Mouse (Mus musculus): ENCODE results near the gene Usp22. TPM values are rescaled to one million over a fixed set of nuclear protein-coding genes. Genes with fewer than 3 reads are reported as not detected.

The Usp22 gene
- total RNA-seq, 1 experiment from 2014 or later, result 97.9 TPM

DNA sequence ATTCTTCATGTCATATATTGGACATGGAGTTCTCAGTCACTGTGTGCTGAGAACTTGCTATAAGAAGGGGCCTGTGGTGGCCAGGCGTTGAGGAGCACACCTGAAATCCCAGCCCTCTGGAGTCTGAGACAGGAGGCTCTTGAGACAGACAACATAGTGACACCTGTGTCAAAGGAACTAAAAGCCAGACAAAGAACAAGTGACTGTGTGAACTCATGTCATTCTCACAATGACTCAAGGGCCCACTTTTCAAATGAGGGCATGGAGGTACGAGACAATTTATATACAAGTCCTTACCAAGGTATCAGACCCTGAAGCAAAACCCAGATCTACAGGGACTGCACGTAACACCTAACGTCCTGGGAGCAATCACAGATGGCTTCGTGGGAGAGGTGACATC is 48.9 kb downstream of the Usp22 start:
- ATAC-seq (replicated peaks in 1 of 2; ENCODE audit: insufficient read depth in 1 of 2, low FRiP score in 2 of 2, low TSS enrichment in 1 of 2, low read depth in 1 of 2, poor library complexity in 2 of 2, severe bottlenecking in 2 of 2), result no peak

DNA sequence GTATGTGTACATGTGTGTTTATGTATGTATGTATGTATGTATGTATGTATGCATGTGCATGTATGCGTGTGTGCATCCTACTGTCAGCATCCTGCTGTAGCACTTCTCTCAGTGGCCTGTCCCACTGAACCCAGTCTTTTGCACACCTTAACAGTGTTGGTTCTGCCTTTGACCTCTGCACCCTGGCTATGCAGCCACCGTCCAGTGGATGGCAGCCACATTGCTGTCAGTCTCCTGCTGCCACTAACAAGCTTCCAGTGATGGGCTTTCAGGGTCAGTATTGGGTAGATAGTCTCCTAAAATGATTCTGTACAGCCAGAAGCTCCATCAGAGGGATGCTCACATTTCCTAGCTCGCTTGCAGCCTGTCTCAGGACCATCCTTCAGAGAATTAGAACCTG is 51.0 kb downstream of the Usp22 start:
- ATAC-seq (replicated peaks in 1 of 2; ENCODE audit: insufficient read depth in 1 of 2, low FRiP score in 2 of 2, low TSS enrichment in 1 of 2, low read depth in 1 of 2, poor library complexity in 2 of 2, severe bottlenecking in 2 of 2), result no peak

DNA sequence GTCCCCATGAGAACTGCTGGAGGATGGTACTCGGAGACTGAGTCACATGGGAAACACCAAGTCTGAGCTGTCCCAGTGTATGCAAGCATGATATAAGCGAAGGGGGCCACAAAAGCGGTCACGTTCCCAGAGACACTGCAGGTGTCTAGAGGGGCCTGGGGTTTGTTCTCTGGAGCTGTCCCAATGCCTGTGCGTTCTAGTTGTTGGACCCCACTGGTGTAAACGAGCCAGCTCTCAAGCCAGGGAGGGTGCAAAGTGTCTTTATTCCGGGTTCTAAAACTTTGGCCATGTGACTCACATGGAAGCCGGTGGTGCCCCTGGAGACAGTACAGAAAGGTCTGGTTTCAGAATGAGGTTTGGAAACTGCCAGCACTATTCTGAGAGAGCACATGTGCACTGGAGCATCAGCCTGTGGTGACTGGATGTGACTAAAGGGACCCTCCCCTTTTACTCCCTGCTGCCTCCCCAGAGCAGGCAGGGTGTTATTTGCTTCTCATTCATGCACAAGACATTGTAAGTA is 52.0 kb downstream of the Usp22 start:
- no peak for ATAC-seq (replicated peaks in 1 of 2; ENCODE audit: insufficient read depth in 1 of 2, low FRiP score in 2 of 2, low TSS enrichment in 1 of 2, low read depth in 1 of 2, poor library complexity in 2 of 2, severe bottlenecking in 2 of 2)

DNA sequence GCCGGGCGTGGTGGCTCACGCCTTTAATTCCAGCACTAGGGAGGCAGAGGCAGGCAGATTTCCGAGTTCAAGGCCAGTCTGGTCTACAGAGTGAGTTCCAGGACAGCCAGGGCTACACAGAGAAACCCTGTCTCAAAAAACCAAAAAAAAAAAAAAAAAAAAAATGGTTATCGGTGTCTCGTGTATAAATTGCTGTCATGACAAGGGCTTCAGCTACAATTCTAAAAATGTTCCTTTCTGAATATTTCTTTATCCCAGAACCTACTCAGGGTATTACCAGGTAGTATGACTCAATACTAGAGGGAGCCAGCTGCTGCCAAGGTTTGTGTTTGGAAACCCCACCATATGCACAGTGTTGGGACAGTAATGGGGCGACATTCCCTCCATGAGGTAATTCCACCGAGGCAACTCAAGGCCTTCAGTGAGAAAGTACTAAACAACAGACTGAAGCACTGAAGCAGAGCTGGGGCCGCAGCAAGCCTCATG is 52.5 kb downstream of the Usp22 start:
- ATAC-seq (replicated peaks in 1 of 2; ENCODE audit: insufficient read depth in 1 of 2, low FRiP score in 2 of 2, low TSS enrichment in 1 of 2, low read depth in 1 of 2, poor library complexity in 2 of 2, severe bottlenecking in 2 of 2), result no peak

DNA sequence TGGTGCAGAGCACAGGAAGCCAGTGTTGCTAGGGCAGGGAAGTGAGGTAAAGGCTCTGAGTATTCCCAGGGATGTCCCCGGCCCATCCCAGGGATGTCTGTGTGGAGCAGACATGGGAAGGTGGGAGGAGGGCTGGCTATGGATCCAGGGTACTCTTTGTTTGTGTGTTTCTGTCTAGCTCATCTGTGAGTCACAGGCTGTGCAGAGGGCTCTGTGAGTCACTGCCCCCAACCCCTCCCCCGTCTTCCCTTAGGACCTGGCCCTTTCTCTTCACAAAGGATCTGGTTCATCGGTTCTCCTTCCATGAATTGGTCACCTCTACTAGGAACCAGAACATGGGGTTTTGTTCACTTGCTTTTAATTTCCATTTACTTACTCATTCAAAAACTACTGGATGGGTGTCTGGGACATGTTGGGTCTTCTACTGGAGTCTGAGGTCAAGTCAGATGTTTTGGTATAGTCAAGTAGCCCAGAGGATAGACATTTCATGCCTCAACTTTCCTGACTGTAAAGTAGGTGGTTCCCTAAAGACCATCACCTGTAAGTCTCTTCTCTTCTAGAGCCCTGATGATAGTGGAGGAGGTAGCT is 54.8 kb downstream of the Usp22 start:
- no peak for ATAC-seq (replicated peaks in 1 of 2; ENCODE audit: insufficient read depth in 1 of 2, low FRiP score in 2 of 2, low TSS enrichment in 1 of 2, low read depth in 1 of 2, poor library complexity in 2 of 2, severe bottlenecking in 2 of 2)

DNA sequence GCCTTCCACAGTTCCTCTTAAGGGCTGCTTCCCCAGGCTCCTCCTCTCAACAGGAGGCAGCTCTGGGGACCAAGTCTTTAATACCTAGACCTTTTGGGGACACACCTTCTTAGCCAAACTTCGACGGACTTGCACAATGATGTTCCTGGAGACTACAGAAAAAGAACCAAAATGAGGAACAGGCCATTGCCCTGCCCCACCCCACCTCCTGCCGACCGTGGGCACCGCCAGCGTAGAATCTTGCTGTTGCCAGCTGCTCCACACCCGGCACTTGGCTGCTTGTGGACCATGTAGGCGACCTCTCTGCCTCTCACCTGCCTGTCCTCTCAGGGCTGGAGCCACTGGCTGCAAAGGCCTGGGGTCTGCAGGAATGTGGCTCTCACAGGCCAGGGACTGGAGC is 58.6 kb downstream of the Usp22 start:
- peak; percentile 53 to 78; a peak in 3 of 4 replicates for ATAC-seq (replicated peaks in 1 of 2; ENCODE audit: insufficient read depth in 1 of 2, low FRiP score in 2 of 2, low TSS enrichment in 1 of 2, low read depth in 1 of 2, poor library complexity in 2 of 2, severe bottlenecking in 2 of 2)

DNA sequence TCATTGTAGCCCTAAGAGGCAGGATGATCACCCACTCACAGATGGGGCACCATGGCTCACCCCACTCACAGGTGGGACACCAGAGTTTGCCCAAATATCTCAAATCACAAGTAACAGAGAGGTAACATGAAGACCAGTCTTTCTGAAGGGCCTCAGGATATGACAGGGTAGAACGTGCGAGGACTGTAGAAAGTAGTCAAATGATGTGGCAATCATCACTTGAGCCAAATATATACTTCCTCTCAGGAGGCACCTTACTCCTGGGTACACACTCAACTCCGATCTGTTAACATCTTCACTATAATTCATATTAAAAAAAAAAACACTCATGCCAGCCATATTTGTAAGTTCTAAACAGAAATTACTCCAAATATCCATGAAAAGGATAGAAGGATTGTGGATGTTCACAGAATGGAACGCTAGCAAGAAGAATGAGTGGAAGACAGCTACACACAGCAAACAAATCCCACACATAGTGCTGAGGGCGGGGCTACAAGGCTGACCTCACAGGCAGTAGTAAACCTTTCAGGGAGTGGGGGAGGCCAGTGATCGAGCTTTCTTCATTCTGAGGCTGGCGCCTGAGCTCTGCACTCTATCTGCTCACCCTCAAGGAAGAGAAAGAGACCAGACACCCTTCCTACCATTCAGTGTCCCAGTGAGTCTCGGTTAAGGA is 62.4 kb downstream of the Usp22 start:
- ATAC-seq (replicated peaks in 1 of 2; ENCODE audit: insufficient read depth in 1 of 2, low FRiP score in 2 of 2, low TSS enrichment in 1 of 2, low read depth in 1 of 2, poor library complexity in 2 of 2, severe bottlenecking in 2 of 2), result no peak

DNA sequence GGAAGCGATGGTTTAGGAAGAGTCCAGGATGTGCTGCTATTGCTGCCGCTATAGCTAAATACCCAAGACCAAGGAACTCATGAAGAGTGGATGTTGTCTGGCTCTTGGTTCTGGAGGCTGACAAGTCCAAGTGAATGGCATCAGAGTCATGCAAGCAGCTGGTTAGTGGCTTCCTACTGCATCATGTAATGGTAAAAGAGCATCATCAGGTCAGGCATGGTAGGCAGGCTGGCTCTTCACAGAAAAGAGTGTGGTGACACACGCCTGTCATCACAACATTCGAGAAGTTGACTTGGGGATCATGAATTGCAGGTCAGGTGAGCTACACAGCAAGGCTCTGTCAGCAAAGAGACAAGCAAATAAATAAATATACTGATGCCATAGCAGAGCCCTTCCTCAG is 63.4 kb downstream of the Usp22 start:
- ATAC-seq (replicated peaks in 1 of 2; ENCODE audit: insufficient read depth in 1 of 2, low FRiP score in 2 of 2, low TSS enrichment in 1 of 2, low read depth in 1 of 2, poor library complexity in 2 of 2, severe bottlenecking in 2 of 2), result no peak

DNA sequence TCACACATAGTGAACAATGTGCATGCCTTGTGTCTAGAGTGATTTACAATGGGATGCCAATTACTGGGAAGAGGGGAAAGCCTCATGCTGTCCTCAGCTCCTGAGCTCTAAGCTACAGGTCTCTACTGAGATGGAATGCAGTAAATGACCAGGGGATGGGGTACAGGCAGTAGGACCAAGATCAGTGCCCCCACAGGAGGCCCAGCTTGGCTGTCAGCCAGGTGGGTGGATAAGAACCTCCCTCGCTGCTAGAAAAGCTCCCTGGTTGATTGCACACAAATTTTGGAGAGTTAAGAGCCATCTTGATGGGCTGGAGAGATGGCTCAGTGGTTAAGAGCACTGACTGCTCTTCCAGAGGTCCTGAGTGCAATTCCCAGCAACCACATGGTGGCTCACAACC is 63.9 kb downstream of the Usp22 start:
- ATAC-seq (replicated peaks in 1 of 2; ENCODE audit: insufficient read depth in 1 of 2, low FRiP score in 2 of 2, low TSS enrichment in 1 of 2, low read depth in 1 of 2, poor library complexity in 2 of 2, severe bottlenecking in 2 of 2), result no peak

DNA sequence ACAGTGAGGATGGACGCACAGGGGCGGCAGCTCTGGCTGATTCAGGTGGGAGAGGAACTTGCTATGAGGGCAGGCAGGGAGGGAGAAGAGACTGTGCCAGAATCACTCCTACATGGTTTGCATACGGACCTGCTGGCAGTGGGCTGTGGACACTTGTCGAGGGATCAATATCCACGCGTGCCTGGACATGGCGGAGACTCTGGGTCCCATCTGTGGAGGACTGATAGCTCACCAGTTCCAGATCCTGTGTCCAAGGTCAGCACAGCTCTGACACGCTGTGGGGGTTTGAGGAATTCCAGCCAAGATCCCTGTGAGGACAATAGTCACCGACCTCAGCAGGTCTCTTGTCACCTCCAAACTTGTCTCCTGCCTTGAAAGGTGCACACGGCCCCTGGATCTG is 64.7 kb downstream of the Usp22 start:
- ATAC-seq (replicated peaks in 1 of 2; ENCODE audit: insufficient read depth in 1 of 2, low FRiP score in 2 of 2, low TSS enrichment in 1 of 2, low read depth in 1 of 2, poor library complexity in 2 of 2, severe bottlenecking in 2 of 2), result no peak

DNA sequence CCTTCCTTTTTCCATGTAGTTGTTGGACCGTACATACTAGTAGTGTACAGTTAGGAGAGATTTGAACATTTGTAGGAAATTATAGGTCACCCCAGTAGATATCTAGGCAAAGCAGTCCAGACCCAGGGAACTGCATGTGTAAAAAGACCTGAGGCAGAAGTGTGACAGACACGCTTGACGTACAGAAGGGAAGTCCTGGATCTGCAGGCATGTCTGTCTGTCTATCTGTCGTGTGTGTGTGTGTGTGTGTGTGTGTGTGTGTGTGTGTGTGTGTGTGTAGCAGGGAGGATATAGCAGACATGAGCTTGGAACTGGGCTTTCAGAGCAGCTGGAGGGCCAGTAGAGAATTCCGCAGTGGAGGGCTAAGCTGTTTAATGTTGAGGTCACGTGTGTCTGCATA is 65.1 kb downstream of the Usp22 start:
- no peak for ATAC-seq (replicated peaks in 1 of 2; ENCODE audit: insufficient read depth in 1 of 2, low FRiP score in 2 of 2, low TSS enrichment in 1 of 2, low read depth in 1 of 2, poor library complexity in 2 of 2, severe bottlenecking in 2 of 2)

DNA sequence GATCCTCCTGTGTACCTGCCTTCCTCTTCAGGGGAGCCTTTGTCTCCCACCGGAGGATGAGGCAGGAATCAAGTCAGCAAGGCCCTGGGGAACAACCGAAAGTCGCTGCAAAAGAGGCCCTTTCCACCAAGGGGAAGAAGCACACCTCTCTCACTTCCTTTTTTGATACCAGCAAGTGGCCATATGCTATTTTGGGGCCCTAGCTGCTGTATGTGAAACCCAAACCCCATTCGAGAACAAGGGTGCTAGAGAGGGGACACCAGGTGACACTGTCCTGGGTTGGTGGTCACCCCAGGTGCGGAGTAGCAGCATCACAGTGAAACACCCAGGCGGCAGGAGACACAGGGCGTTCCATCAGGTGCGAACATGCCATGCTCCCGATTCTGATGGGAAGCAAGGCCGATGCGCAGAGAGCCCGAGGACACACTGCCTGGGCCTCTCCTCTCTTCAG is 65.9 kb downstream of the Usp22 start:
- peak; percentile 40 to 57; a peak in 3 of 4 replicates for ATAC-seq (replicated peaks in 1 of 2; ENCODE audit: insufficient read depth in 1 of 2, low FRiP score in 2 of 2, low TSS enrichment in 1 of 2, low read depth in 1 of 2, poor library complexity in 2 of 2, severe bottlenecking in 2 of 2)

DNA sequence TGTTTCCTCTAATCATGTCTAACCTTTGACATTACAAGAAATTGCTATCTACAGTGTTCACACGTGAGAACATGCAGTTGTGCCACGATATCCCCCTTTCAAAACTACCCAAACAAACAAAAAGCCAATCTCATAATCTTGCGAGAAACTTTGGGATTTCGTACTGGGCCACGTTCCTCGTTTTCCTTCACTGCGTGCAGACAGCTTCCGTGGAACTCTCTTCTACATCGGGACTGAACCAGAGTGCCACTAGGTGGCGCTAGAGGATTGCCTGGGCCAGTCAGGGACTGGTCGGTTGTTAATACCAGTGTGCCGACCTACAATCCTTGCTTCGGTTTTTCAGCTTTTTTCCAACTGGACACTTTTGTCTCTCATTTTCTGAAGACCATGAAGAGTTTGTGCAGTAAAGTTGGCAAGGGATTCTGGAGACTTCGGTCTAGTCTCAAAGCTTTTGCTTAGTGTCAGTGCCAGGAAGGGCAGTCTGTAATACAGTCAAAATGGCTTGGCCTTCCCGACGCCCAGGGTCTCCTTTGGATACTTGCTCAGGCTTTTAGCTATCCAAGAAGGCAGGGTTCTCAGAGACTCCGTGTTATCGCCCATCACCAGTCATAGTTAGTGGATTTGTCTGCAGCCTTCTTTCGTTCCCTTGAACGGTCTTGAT is 70.5 kb downstream of the Usp22 start:
- ATAC-seq (replicated peaks in 1 of 2; ENCODE audit: insufficient read depth in 1 of 2, low FRiP score in 2 of 2, low TSS enrichment in 1 of 2, low read depth in 1 of 2, poor library complexity in 2 of 2, severe bottlenecking in 2 of 2), result peak; percentile 78 to 89

DNA sequence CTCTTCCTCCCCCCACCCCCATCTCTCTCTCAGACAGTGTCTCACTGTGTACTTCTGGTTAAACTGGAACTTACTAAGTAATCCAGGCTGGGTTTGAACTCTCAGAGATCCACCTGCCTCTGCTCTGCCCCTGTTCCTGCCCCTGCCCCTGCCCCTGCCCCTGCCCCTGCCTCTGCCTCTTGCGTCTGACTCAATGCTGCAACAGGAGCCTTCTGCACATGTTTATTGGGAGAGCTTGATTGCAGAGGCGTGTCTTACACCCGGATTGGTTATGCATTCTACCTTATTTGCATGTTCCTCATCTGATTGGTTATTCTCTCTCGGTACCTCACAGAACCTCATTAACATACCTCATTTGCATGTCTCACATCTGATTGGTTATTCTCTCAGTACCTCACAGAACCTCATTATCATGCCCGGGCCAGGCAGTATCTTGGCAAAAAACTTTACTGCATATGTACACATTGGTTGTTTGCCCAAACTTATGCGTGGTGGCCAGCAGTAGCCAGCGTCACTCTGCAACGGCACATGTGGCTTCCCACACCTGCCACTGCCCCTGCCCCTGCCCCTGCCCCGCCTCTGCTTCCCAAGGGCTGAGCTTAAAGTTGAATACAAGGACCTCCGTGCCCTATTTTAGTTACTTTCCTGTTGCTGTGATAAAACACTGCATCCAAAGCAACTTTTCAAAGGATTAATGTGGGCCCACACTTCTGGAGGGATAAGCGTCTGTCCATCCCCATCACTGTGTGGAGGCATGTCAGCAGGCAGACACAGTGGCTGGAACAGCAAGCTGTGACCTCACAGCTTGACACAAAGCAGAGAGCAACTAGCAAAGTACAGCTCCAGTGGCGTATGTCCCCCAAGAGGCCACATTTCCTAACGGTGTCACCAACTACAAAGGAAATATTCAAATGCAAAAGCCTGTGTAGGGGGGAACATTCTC is 72.2 kb downstream of the Usp22 start:
- no peak for ATAC-seq (replicated peaks in 1 of 2; ENCODE audit: insufficient read depth in 1 of 2, low FRiP score in 2 of 2, low TSS enrichment in 1 of 2, low read depth in 1 of 2, poor library complexity in 2 of 2, severe bottlenecking in 2 of 2)

Data from hematopoietic stem cell, adult 5-6 weeks (primary cell).